ENCODE assay signal across 16 mouse cellular contexts in genomic region chr16:17321481-17321880, GRCm38 (mm10). TPM values are rescaled to one million over a fixed set of nuclear protein-coding genes. Genes with fewer than 3 reads are reported as not detected.
DNase-seq lines count a peak whose midpoint lies in the region; ATAC-seq and TF ChIP-seq lines count a peak whose summit lies in the region.
"Had no signal": no experiment of that assay in that cellular context is flagged by ENCODE, and none has a peak within 500 bp of the region (broad histone marks: within the 10 kb centered on the region; RNA-seq: fewer than 3 reads in every experiment).

No protein-coding gene starts in this region.

- no peak overlapping the region for H3K9ac ChIP-seq in forebrain, postnatal 0 days
- H3K9ac ChIP-seq in forebrain, embryonic 11.5 days (ENCODE audit: low read length), result no peak overlapping the region
- H3K9ac ChIP-seq in midbrain, embryonic 14.5 days (replicated peaks; ENCODE audit: low read length), result no peak overlapping the region
- H3K9ac ChIP-seq in midbrain, embryonic 13.5 days (replicated peaks), result no peak overlapping the region
- H3K9ac ChIP-seq: liver, embryonic 12.5 days; neural tube, embryonic 13.5 days had no signal

- ATAC-seq in forebrain, postnatal 0 days, result no peak
- ATAC-seq in forebrain, embryonic 11.5 days (replicated peaks; ENCODE audit: low FRiP score), result no peak
- ATAC-seq in midbrain, embryonic 14.5 days (ENCODE audit: low FRiP score, low TSS enrichment), result no peak
- ATAC-seq in midbrain, embryonic 13.5 days, result no peak
- ATAC-seq: inflammation-experienced regulatory T-cells, adult 6 months; liver, embryonic 12.5 days had no signal

- no peaks in the 10 kb centered on the region for H3K27me3 ChIP-seq in forebrain, postnatal 0 days (ENCODE audit: insufficient read depth, low read length)
- H3K27me3 ChIP-seq in forebrain, embryonic 11.5 days (ENCODE audit: control insufficient read depth, insufficient read depth, low read length), result no peaks in the 10 kb centered on the region
- H3K27me3 ChIP-seq in midbrain, embryonic 14.5 days (ENCODE audit: control insufficient read depth, insufficient read depth, low read length), result no peaks in the 10 kb centered on the region
- H3K27me3 ChIP-seq in midbrain, embryonic 13.5 days, result no peaks in the 10 kb centered on the region
- H3K27me3 ChIP-seq: liver, embryonic 12.5 days; neural tube, embryonic 13.5 days had no signal

- H3K9me3 ChIP-seq in forebrain, postnatal 0 days (ENCODE audit: low read length), result no peaks in the 10 kb centered on the region
- no peaks in the 10 kb centered on the region for H3K9me3 ChIP-seq in forebrain, embryonic 11.5 days (ENCODE audit: control insufficient read depth, low read length)
- H3K9me3 ChIP-seq in midbrain, embryonic 14.5 days (ENCODE audit: control insufficient read depth, low read length), result no peaks in the 10 kb centered on the region
- H3K9me3 ChIP-seq in midbrain, embryonic 13.5 days, result no peaks in the 10 kb centered on the region
- H3K9me3 ChIP-seq: liver, embryonic 12.5 days; neural tube, embryonic 13.5 days had no signal

- peaks cover 62% of the 10 kb centered on the region for H3K36me3 ChIP-seq in forebrain, postnatal 0 days (ENCODE audit: insufficient read depth)
- no peaks in the 10 kb centered on the region for H3K36me3 ChIP-seq in forebrain, embryonic 11.5 days (ENCODE audit: control insufficient read depth, insufficient read depth, low read length)
- H3K36me3 ChIP-seq in midbrain, embryonic 14.5 days (ENCODE audit: control insufficient read depth, insufficient read depth, low read length), result peaks cover 88% of the 10 kb centered on the region
- peaks cover 90% of the 10 kb centered on the region for H3K36me3 ChIP-seq in midbrain, embryonic 13.5 days

- WGBS in forebrain, postnatal 0 days, result 40% methylated on average over 5 of the region's 5 CpGs
- 95% methylated on average over 5 of the region's 5 CpGs for WGBS in forebrain, embryonic 11.5 days
- WGBS in midbrain, embryonic 14.5 days, result 83% methylated on average over 5 of the region's 5 CpGs
- 82% methylated on average over 5 of the region's 5 CpGs for WGBS in midbrain, embryonic 13.5 days

- H3K4me1 ChIP-seq in forebrain, postnatal 0 days (ENCODE audit: insufficient read depth), result no peaks in the 10 kb centered on the region
- H3K4me1 ChIP-seq in forebrain, embryonic 11.5 days (replicated peaks; ENCODE audit: control insufficient read depth, insufficient read depth, low read length), result no peaks in the 10 kb centered on the region
- H3K4me1 ChIP-seq in midbrain, embryonic 14.5 days (ENCODE audit: control insufficient read depth, insufficient read depth, low read length), result no peaks in the 10 kb centered on the region
- H3K4me1 ChIP-seq in midbrain, embryonic 13.5 days (replicated peaks), result no peaks in the 10 kb centered on the region
- H3K4me1 ChIP-seq: liver, embryonic 12.5 days; neural tube, embryonic 13.5 days had no signal

- peak; percentile 17 for DNase-seq in forebrain, postnatal 0 days
- no peak for DNase-seq in forebrain, embryonic 11.5 days (ENCODE audit: low spot score)
- DNase-seq in kidney, postnatal 4 days, result peak; percentile 11 to 30
- DNase-seq in kidney, adult 18-20 months, result no peak
- DNase-seq in midbrain, embryonic 14.5 days, result peak; percentile 12
- DNase-seq in ovary, postnatal 36 days (ENCODE audit: low spot score), result peak; percentile 13
- DNase-seq: adrenal gland, postnatal 36 days; cerebellum, adult 11-12 months; right cerebral cortex, adult 18-20 months; thymus, postnatal 4 days had no signal

- H3K4me2 ChIP-seq in forebrain, postnatal 0 days (ENCODE audit: low read depth), result no peak overlapping the region
- H3K4me2 ChIP-seq in forebrain, embryonic 11.5 days (ENCODE audit: low read depth, low read length, severe bottlenecking), result no peak overlapping the region
- no peak overlapping the region for H3K4me2 ChIP-seq in midbrain, embryonic 14.5 days (ENCODE audit: low read length)
- H3K4me2 ChIP-seq in midbrain, embryonic 13.5 days (replicated peaks), result no peak overlapping the region
- H3K4me2 ChIP-seq: liver, embryonic 12.5 days; neural tube, embryonic 13.5 days had no signal

- no peak overlapping the region for H3K27ac ChIP-seq in forebrain, postnatal 0 days (ENCODE audit: low read depth, low read length)
- no peak overlapping the region for H3K27ac ChIP-seq in forebrain, embryonic 11.5 days (ENCODE audit: low read depth, low read length)
- no peak overlapping the region for H3K27ac ChIP-seq in midbrain, embryonic 14.5 days (replicated peaks; ENCODE audit: low read depth, low read length)
- no peak overlapping the region for H3K27ac ChIP-seq in midbrain, embryonic 13.5 days
- H3K27ac ChIP-seq: liver, embryonic 12.5 days; neural tube, embryonic 13.5 days; stomach, postnatal 0 days had no signal

- TF ChIP-seq CTCF in forebrain, postnatal 0 days (IDR thresholded peaks at IDR 0.05; ENCODE audit: low read depth), result no peak

- no peak overlapping the region for H3K4me3 ChIP-seq in forebrain, postnatal 0 days (ENCODE audit: low read depth, low read length)
- no peak overlapping the region for H3K4me3 ChIP-seq in forebrain, embryonic 11.5 days (ENCODE audit: low read depth, low read length)
- H3K4me3 ChIP-seq in midbrain, embryonic 14.5 days (replicated peaks; ENCODE audit: low read depth, low read length), result no peak overlapping the region
- H3K4me3 ChIP-seq in midbrain, embryonic 13.5 days (replicated peaks), result no peak overlapping the region
- H3K4me3 ChIP-seq: erythroblast, embryonic 14.5 days; liver, embryonic 12.5 days; neural tube, embryonic 13.5 days had no signal

RNA-seq across cellular contexts. Expression of gene Serpind1, which starts 9.7 kb away (rescaled TPM):
- 3.7 and 4.2 TPM in 2 replicates for total RNA-seq in forebrain, postnatal 0 days (2014; rRNA removed)
- polyA plus RNA-seq in forebrain, postnatal 0 days (2015; fragmentation: Nextera tagmentation; extraction: Ambion mirVana), result 5.0 and 5.8 TPM in 2 replicates
- 0.20 and 0.48 TPM in 2 replicates for polyA plus RNA-seq in forebrain, embryonic 11.5 days (2014; fragmentation: Nextera tagmentation; extraction: Ambion mirVana)
- polyA plus RNA-seq in midbrain, embryonic 14.5 days (2014; fragmentation: Nextera tagmentation; extraction: Ambion mirVana), result 0.38 and 1.5 TPM in 2 replicates
- 1.1 and 2.2 TPM in 2 replicates for polyA plus RNA-seq in midbrain, embryonic 13.5 days (2015; fragmentation: Nextera tagmentation; extraction: Ambion mirVana)
- polyA plus RNA-seq: erythroblast, embryonic 14.5 days had no signal

RNA-seq across cellular contexts. Expression of gene Tmem191c, which starts 45.6 kb away (rescaled TPM):
- total RNA-seq in forebrain, postnatal 0 days (2014; rRNA removed), result 55.2 and 71.0 TPM in 2 replicates
- polyA plus RNA-seq in forebrain, postnatal 0 days (2015; fragmentation: Nextera tagmentation; extraction: Ambion mirVana), result 36.2 and 53.5 TPM in 2 replicates
- 7.7 and 10.5 TPM in 2 replicates for polyA plus RNA-seq in forebrain, embryonic 11.5 days (2014; fragmentation: Nextera tagmentation; extraction: Ambion mirVana)
- polyA plus RNA-seq in midbrain, embryonic 14.5 days (2014; fragmentation: Nextera tagmentation; extraction: Ambion mirVana), result 25.3 and 38.0 TPM in 2 replicates
- polyA plus RNA-seq in midbrain, embryonic 13.5 days (2015; fragmentation: Nextera tagmentation; extraction: Ambion mirVana), result 24.1 and 28.1 TPM in 2 replicates

Comparison
In these comparisons a context has a peak if more than half of its experiments do, and no peak if none do; other contexts are left out.
1. DNase-seq: peak in forebrain, postnatal 0 days (single experiment), kidney, postnatal 4 days (2 of 2), midbrain, embryonic 14.5 days (single experiment) and ovary, postnatal 36 days (single experiment); none in forebrain, embryonic 11.5 days (single experiment) and kidney, adult 18-20 months (single experiment).